Mouse (Mus musculus) monocyte, adult 59 days (primary cell): Measurements from ENCODE around the gene Edn2. TPM values are rescaled to one million over a fixed set of nuclear protein-coding genes. Genes with fewer than 3 reads are reported as not detected.

ENCODE experiments used
- total RNA-seq, 2 experiments: library from RNA; stranded (reverse); gene quantifications; one replicate each; pipeline ENCODE4 v1.2.4; 2023

Edn2 gene
- not detected for total RNA-seq

DNA sequence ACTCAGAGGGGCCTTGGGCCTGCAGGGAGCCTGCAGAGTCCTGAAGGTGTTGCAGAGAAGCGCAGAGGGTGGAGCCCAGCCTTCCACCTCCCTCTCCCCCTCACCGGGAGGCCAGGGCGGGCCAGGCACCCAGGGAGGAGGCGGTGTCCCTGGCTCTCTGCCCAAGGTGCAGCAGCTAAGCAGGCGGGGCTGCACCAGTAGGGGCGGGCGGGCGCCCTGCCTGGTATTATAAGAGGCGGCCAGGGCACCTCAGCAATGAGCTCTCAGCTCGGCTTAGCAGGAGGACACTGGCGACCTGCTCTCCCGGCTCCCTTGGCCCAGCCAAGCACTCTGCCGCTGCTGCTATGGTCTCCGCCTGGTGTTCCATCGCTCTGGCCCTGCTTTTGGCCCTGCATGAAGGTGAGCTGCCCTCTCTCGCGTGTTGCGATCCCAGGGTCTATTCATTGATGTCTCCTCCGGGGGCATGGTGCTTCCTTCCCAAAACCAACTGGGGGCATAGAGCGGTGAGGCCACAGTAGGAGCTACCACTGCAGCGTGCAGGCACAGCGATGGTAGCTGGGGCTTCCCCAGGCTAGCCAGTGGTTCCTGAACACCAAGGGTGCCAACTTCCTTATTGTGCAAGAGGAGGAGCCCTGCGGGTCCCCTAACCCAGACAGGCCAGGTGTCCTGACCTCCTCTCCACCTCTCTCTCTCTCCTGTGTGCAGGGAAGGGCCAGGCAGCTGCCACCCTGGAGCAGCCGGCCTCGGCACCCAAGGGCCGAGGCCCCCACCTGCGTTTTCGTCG is at the start of gene Edn2:
Gene Edn2 (plus strand): TSS at position 41 of the 784 bp plus-strand sequence.

Other genes with a start within 250 kb of the Edn2 start
- not detected for gene AL607142.1, start 96.2 kb upstream of the Edn2 start, total RNA-seq
- gene Foxo6, start 126.1 kb downstream of the Edn2 start, total RNA-seq: under 1 TPM in 1 of 2 experiments, not detected in 1; 0.42 TPM
- gene Scmh1, start 244.1 kb downstream of the Edn2 start, total RNA-seq: 10 to 100 TPM; 33.8 to 37.4 TPM